Mouse (Mus musculus) E14TG2a.4 (cell line): Measurements from ENCODE around the gene Sv2b.

Experiments used
- CTCF ChIP-seq: conservative IDR thresholded peaks from 2 replicates; pipeline ENCODE4 v1.5.1; 2014; ENCODE audit warnings: low read length
- NANOG ChIP-seq: IDR thresholded peaks from 2 replicates; pipeline ENCODE4 v1.6.1; 2014; ENCODE audit warnings: borderline replicate concordance, low read length, mixed read lengths
- POU5F1 ChIP-seq: IDR thresholded peaks from 2 replicates; pipeline ENCODE4 v1.6.1; 2014; ENCODE audit warnings: low read length, borderline replicate concordance

- TF ChIP-seq CTCF: no peak
- no peak for TF ChIP-seq NANOG
- no peak for TF ChIP-seq POU5F1
Observed at GRCm38 (mm10) chr7:75190192-75190591, 118.9 kb downstream of the Sv2b start.
